Mouse (Mus musculus) hindbrain, postnatal 0 days (tissue): ENCODE results near the gene Ap3b1. TPM values are rescaled to one million over a fixed set of nuclear protein-coding genes. Genes with fewer than 3 reads are reported as not detected.

Source experiments
- ATAC-seq: fragments of 200-750 bp; cut with Nextera tagmentation; 2 replicates; pipeline ENCODE4 v1.8.0; 2017; ENCODE audit warnings: mild to moderate bottlenecking, moderate TSS enrichment, moderate library complexity
- DNase-seq: peaks from one replicate; pipeline ENCODE4 v3.0.0-alpha.2; 2015; ENCODE audit warnings: low spot score
- H3K27ac ChIP-seq: fragments of 300-500 bp; sonication (generic); 2 replicates; pipeline ENCODE4 v1.5.1; 2014; ENCODE audit warnings: mild to moderate bottlenecking
- H3K27me3 ChIP-seq: fragments of 300-500 bp; sonication (generic); 2 replicates; pipeline ENCODE4 v1.6.1; 2014; ENCODE audit warnings: low read length, mixed read lengths; ENCODE audit not compliant: insufficient read depth
- H3K36me3 ChIP-seq: fragments of 300-500 bp; sonication (generic); 2 replicates; pipeline ENCODE4 v1.6.1; 2014; ENCODE audit warnings: low read length, mixed read lengths; ENCODE audit not compliant: insufficient read depth
- H3K4me1 ChIP-seq: fragments of 300-500 bp; sonication (generic); 2 replicates; pipeline ENCODE4 v1.6.1; 2014; ENCODE audit warnings: antibody characterized with exemption, low read length, mixed read lengths; ENCODE audit not compliant: insufficient read depth
- H3K4me2 ChIP-seq: fragments of 300-500 bp; sonication (generic); 2 replicates; pipeline ENCODE4 v1.6.1; 2014; ENCODE audit warnings: low read depth, mild to moderate bottlenecking, low read length, moderate library complexity, mixed read lengths
- H3K4me3 ChIP-seq: fragments of 300-500 bp; sonication (generic); 2 replicates; pipeline ENCODE4 v1.5.1; 2014; ENCODE audit warnings: low read length
- H3K9ac ChIP-seq: fragments of 300-500 bp; sonication (generic); replicated peaks from 2 replicates; pipeline ENCODE4 v1.6.1; 2014; ENCODE audit warnings: mild to moderate bottlenecking, low read length, moderate library complexity, mixed read lengths
- H3K9me3 ChIP-seq: fragments of 300-500 bp; sonication (generic); 2 replicates; pipeline ENCODE4 v1.6.1; 2016; ENCODE audit warnings: low read length, mixed read lengths
- CTCF ChIP-seq: IDR thresholded peaks from 2 replicates; pipeline ENCODE4 v1.5.1; 2016; ENCODE audit warnings: antibody characterized with exemption, control low read depth, low read depth
- WGBS: fragments of 180-500 bp; shearing (Covaris S2); extraction: QIAGEN DNeasy Blood & Tissue Kit; methylation state at CpG from one replicate; pipeline ENCODE4 v1.1.7; 2014; 5-methylcytosine and 5-hydroxymethylcytosine counted together
- polyA plus RNA-seq: library from polyadenylated mRNA; unstranded; fragments of >200 nt; fragmentation: Nextera tagmentation; extraction: Ambion mirVana; gene quantifications from 2 replicates; pipeline ENCODE4 v1.2.1, GENCODE M21; 2015
- total RNA-seq: library from RNA; depleted of rRNA; stranded (reverse); fragments of >200 nt; gene quantifications from 2 replicates; pipeline ENCODE4 v1.2.3, GENCODE M21; 2014

Ap3b1 gene
- total and polyA plus RNA-seq, 2 experiments from 2014 or later, result 16.9 to 23.4 TPM

DNA sequence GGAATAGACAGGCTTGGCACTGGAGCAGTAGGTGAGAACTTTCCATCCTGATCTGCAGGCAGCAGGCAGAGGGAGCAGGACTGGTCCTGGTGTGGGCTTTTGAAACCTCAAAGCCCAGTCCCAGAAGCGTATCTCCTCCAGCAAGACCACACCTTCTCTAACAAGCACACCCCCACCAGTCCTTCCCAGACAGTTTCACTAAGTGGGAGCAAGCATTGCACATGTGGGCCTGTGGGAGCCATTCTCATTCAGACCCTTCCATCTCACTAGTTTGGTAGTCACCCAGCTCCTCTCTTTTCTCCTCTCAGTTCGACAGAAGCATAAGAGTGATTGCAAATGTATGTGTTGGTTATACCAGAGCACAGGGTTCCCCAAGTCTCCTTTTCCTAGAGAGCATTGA, 5.6 kb downstream of the Ap3b1 start:
- H3K4me1 ChIP-seq, result 0 out of 2 replicates have a peak, but pooled peaks cover 4% of the 10 kb centered on the region
- no peaks in the 10 kb centered on the region for H3K27me3 ChIP-seq
- H3K36me3 ChIP-seq, result no peaks in the 10 kb centered on the region
- H3K9me3 ChIP-seq, result no peaks in the 10 kb centered on the region
- TF ChIP-seq CTCF, result no peak
- no peak overlapping the region for H3K4me3 ChIP-seq
- no peak overlapping the region for H3K9ac ChIP-seq
- DNase-seq (no peak), ATAC-seq (no peak)
- WGBS, result 77% methylated on average over 2 of the region's 2 CpGs
- H3K27ac ChIP-seq, result no peak overlapping the region
- H3K4me2 ChIP-seq, result no peak overlapping the region

DNA sequence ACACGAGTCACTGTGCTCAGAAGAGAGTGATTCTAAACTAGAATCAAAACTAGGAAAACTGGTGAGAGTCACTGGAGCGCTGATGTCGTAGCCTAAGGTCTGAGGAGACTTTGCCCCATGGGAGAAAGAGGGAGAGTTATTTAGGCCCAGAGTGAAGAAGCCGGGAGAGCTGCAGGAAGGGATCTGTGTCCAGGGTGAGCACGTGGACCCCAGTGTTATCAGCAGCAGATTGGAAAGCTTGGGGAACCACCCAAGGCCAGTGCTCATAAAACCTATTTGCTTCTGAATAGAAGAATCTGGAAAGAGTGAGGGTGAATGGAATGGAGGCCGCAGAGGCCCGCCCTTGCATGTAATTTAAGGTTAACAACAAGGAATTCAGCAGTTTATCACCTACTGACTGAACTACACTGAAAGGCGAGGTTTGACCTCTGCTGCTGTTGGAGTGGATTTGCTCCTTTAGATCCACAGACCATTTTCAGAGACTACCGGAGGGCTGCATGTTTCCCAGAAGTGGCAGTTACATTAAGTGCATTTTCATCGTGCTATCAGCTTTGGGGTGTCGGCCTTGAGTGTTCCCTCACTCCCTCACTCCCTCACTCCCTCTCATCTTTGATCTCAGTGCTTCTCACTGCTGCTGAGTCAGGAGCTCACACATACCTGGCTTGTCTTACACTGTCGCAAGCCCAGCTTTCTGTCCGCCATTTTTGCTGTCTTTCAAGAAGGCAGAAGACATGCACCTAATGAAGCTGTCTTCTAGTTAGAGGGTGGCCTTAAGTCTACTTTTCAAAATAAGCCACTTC, 6.5 kb downstream of the Ap3b1 start:
- H3K9ac ChIP-seq, result no peak overlapping the region
- H3K27me3 ChIP-seq, result no peaks in the 10 kb centered on the region
- H3K9me3 ChIP-seq, result no peaks in the 10 kb centered on the region
- no peak for TF ChIP-seq CTCF
- H3K4me1 ChIP-seq, result no peaks in the 10 kb centered on the region
- no peak overlapping the region for H3K4me2 ChIP-seq
- ATAC-seq (no peak), DNase-seq (no peak)
- no peak overlapping the region for H3K4me3 ChIP-seq
- H3K27ac ChIP-seq, result no peak overlapping the region
- 85% methylated on average over 13 of the region's 13 CpGs for WGBS
- H3K36me3 ChIP-seq, result no peaks in the 10 kb centered on the region

DNA sequence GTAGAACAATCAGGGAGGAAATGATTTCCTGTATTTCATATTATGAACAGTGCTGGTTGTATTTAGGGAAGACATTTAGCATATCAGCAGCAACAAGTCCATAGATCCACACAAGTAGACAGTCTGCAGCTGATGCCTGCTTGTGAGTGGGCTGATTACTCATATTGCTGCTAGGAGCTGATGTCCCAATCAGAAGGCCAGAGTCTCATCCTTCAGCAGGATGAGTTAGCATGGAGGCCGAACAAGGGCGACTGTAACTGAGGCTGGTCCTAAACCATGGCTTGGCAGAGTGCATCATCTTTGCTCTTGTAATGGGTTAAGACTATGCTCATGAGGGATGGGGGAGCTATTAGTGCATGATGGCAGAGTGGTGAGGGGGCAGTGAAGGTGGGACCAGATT, 9.1 kb downstream of the Ap3b1 start:
- ATAC-seq (no peak), DNase-seq (no peak)
- Histone ChIP-seq H3K4me2 (no peak overlapping the region), H3K4me1 (peaks cover 2% of the 10 kb centered on the region; the same call in 1 of the 2 replicates), H3K27ac (no peak overlapping the region), H3K27me3 (no peaks in the 10 kb centered on the region), H3K9ac (no peak overlapping the region), H3K4me3 (no peak overlapping the region), H3K9me3 (no peaks in the 10 kb centered on the region), H3K36me3 (no peaks in the 10 kb centered on the region)
- no peak for TF ChIP-seq CTCF
- 92% methylated on average over 2 of the region's 2 CpGs for WGBS

DNA sequence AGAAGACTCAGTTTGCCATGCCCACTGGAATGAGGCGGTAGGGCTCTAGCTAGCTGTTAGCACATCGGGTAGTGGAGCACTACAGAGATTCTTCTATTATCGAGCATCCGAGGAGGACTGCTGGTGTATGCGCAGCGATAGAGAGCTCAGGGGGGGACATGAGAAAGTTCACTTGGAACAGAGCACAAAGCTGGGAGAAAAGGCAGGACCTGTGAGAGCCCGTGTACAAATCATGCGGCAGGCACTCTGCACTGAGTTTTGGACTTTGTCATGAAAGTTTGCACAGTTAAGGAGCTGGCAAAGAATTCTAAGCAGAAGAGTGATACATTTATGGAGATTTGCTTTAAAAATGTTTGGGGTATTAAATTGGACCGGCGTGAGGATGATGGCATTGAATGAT, 11.8 kb downstream of the Ap3b1 start:
- 90% methylated on average over 10 of the region's 10 CpGs for WGBS
- no peak overlapping the region for H3K4me3 ChIP-seq
- peaks cover 4% of the 10 kb centered on the region; the same call in 1 of the 2 replicates for H3K4me1 ChIP-seq
- H3K9ac ChIP-seq, result no peak overlapping the region
- no peaks in the 10 kb centered on the region for H3K27me3 ChIP-seq
- H3K4me2 ChIP-seq, result no peak overlapping the region
- H3K36me3 ChIP-seq, result no peaks in the 10 kb centered on the region
- H3K27ac ChIP-seq, result no peak overlapping the region
- ATAC-seq (no peak), DNase-seq (no peak)
- no peaks in the 10 kb centered on the region for H3K9me3 ChIP-seq
- no peak for TF ChIP-seq CTCF

DNA sequence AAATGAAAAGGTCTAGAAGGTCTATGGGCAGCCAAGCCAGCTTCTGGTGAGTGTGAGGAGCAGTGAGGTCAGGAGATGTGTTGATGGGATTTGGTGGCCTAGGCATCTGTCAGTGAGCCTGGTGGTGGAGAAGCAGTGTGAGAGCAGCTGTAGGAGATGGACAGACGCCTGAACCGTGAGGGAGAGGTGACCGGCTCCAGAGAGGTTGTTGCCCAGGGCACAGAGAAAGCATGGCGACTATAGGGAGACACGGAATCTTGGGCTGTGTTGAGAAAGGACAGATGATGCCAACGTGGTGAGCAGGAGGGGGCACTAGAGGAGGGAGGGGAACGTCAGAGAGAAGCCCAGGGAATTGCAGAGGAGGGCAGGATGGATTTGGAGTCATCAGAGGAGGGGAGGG, 13.3 kb downstream of the Ap3b1 start:
- no peak for TF ChIP-seq CTCF
- DNase-seq (no peak), ATAC-seq (peak; percentile 50; the same call in 1 of the 2 replicates)
- Histone ChIP-seq H3K36me3 (no peaks in the 10 kb centered on the region), H3K4me1 (peaks cover 8% of the 10 kb centered on the region; the same call in 1 of the 2 replicates), H3K27ac (peak overlapping the region; percentile 26; the same call in 1 of the 2 replicates), H3K9ac (no peak overlapping the region), H3K9me3 (no peaks in the 10 kb centered on the region), H3K4me2 (no peak overlapping the region), H3K4me3 (no peak overlapping the region), H3K27me3 (no peaks in the 10 kb centered on the region)
- 50% methylated on average over 7 of the region's 7 CpGs for WGBS

DNA sequence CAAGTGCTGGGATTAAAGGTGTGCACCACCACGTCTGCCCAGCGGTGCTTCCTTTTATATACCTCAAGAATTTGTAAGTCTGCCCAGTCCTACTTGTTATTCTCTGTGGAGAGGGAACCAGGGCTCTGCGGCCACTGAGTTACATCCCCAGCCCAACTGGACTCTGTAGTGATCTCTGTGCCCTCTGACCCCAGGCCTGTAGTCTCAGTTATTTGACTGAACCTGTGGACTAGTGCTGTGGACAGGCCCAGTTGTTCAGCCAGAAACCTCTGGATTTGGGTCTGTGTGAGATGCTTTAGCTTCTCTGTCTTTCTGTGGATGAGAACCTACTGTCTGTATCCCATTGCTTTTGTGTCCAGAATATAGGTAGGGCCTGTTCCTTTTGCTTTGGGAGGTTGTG, 15.4 kb downstream of the Ap3b1 start:
- TF ChIP-seq CTCF, result no peak
- 99% methylated on average over 3 of the region's 3 CpGs for WGBS

More for the DNA sequence above, 15.4 kb downstream of the Ap3b1 start:
- no peak overlapping the region for H3K4me3 ChIP-seq
- no peaks in the 10 kb centered on the region for H3K36me3 ChIP-seq
- ATAC-seq, result no peak
- H3K4me2 ChIP-seq, result no peak overlapping the region
- no peak overlapping the region for H3K9ac ChIP-seq
- H3K9me3 ChIP-seq, result no peaks in the 10 kb centered on the region
- no peaks in the 10 kb centered on the region for H3K27me3 ChIP-seq
- DNase-seq, result no peak
- H3K4me1 ChIP-seq, result peaks cover 8% of the 10 kb centered on the region; the same call in 1 of the 2 replicates
- no peak overlapping the region for H3K27ac ChIP-seq
